Mouse (Mus musculus): Measurements from ENCODE around the gene Tln2.

Tln2 gene

DNA sequence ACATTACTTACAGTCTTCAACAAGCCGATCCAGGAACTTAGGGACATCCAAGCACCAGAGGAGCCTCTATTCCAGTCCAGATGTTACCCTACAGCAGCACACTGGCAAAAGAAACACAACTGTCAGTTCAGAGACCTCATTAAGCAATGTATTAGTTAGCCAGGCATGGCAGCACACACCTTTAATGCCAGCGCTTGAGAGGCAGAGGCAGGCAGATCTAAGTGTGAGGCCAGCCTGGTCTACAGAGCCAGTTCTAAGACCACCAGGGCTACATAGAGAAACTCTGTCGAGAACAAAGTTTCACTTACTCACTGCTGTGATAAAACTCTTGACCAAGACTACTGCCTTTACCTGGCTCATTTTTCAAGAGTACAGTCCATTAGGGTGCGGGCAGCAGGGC lies at the start of gene Tln2:
Gene Tln2 (minus strand): TSS at position 101 of the 400 bp plus-strand sequence.
- DNase-seq: no peak

DNA sequence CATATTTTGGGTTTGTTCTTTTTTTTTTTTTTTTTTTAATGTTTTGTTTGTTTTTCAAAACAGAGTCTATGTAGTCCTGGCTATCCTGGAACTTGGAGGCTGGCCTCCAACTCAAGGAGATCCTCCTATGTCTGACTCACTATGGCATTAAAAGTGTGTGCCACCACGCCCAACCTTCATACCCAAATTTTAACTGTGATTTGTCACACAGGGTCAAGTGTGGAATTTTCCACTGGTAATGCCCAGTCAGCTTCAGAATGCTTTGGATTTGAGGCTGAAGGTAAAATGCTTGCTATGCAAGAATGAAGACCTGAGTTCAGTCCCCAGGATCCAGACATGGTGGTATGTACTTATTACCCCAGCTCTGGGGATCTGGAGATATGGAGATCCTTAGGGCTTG lies 49.7 kb upstream of the Tln2 start:
- DNase-seq: no peak

DNA sequence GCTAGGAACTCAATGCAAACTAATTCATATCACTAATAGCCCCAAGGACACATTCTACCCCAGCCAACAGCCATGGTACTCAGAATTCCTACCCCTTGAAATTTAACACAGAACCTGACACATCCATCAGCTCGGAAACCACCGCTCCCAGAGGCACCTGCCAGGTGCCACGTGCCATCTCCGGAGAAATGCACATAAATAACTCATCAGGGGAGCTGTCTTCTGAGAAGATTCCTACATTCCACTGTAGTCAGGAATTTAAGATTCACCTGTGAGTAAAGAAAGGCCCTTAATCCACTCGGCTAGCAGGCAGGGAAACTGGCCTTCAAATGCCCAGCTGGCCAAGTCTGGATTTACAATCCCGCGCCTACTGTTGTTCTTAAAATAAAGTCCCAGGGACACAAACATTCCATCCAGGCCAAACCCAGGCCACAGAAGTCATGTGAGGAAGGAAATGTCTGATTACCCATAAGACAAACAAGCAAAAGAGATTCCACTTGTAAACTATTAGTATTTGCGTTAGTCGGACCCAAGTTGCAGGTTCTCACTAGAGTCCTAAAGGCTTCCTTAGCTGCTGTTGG lies 48.4 kb upstream of the Tln2 start:
- DNase-seq: no peak

DNA sequence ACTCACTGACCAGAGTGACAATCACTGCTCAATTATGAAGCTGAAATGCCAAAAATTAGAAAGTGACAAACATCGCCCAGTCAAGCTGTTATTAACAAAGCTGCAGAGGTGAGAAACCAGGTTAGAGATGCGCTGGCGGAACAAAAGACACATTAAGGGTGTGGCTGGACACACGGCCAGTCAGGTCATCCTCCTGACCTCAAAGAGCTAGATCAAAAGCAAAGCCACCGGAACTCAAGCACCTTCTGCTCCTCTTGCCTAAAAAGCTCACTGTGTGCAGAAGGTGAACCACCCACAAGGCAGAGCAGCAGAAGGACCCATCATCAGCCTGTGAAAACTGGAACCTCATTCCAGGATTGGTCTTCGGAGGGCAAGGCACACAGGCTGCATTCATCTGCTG lies 47.8 kb upstream of the Tln2 start:
- DNase-seq: no peak

DNA sequence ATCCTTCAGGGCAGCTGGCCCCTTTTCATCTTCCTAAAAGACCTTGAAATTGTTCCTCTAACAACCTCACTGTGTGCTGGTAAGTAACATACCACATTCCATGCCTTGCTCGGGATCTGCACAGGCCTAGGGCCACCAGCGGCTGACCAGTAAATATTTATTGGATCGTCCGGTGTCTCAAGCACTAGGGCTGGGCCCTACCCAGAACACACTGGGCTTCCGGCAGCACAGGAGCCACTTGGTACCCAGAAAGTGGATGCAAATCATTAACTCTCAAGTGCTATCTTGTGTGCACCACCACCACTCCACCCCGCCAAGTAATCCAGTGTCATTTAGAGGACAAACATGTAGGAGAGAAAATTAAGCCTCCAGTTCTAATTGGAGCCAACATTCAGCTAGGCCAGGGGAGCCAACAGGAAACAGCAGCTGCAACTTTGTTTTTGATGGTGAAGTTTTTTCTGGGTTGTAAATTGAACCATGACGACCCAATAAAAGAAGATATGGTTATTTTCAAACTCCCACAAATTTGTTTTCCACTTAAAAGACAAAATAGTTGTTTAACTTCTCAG lies 46.4 kb upstream of the Tln2 start:
- DNase-seq: peak; percentile 11 to 29

DNA sequence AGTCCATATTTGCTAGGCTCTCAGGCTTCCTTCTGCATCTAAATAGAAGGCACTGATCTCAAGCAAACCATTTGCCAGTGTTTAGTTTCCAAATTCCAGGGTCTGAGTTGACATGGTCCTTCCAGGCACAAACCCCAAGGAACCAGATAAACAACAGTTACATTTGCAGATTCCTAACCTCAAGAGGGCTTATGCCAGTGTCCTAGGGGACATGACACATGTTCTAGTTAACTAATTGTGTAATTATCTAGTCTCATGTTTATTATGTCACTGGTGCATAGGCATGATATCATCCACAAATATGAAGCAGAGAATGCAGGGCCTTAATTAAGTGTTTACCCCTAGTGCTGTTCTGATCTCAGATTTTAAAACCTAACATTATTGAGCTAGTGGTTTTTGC lies 45.4 kb upstream of the Tln2 start:
- no peak for DNase-seq

DNA sequence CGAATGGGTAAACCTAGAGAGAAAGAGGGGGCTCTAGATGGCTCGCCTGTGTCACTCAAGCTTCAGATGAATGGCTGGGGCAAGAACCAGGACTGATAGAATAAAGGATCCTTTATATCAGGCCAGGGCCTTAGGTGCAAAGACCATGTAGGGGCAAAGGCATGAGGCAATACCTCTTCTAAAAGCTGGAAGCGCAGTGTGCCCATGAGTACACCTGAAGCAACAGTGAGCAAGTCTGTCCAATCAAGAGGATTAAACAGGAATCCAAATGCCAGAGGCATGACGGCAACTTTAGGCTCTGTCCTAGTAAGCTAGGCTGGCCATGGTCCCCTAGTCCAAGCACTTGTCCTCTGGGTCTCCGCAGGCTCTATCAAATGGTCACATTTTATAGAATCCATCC lies 42.8 kb upstream of the Tln2 start:
- no peak for DNase-seq

DNA sequence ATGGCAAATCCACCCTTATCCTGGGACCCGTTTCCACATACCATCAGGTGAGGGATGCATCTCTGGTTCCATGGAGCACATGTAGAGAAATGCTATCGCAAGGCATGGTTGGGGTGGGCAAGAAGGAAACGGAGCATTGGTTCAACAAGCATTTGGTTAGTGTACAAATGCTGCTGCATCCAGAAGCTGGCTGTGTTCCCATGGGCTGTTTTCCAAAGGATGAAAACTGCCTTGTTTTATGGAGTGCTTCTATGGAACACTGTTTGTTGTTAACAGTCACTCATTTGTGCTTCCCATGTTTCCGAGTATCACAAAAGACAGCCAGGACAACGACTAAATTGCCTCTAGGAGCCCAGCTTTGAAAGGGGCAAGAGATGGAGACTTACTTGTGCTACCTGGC lies 35.7 kb upstream of the Tln2 start:
- DNase-seq: no peak

DNA sequence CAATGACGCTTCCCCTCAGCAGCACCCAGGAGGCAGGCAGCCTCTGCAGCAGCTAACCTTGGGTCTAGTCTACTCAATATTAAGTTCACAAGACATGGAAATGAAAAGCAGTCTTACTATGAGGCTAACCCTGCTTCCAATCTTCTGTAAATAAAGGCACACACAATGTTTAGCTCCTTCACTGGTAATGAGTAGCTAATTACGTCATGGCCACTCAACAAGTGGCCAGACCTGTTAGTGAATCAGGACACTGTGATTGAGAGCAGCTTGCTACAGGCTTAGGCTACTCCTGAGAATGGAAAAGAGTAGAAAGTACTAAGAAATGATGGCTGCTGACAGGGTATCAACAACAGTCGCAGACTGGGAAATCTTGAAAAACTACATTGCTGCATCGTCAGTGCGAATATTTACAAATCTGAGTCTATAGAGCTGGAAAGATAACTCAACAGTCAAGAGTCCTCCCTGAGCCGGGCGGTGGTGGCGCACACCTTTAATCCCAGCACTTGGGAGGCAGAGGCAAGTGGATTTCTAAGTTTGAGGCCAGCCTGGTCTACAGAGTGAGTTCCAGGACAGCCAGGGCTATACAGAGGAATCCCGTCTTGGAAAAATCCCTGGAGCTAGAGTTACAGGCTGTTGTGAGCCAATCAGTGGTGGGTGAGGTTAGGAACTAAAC lies 34.1 kb upstream of the Tln2 start:
- peak; percentile 41 to 66 for DNase-seq

DNA sequence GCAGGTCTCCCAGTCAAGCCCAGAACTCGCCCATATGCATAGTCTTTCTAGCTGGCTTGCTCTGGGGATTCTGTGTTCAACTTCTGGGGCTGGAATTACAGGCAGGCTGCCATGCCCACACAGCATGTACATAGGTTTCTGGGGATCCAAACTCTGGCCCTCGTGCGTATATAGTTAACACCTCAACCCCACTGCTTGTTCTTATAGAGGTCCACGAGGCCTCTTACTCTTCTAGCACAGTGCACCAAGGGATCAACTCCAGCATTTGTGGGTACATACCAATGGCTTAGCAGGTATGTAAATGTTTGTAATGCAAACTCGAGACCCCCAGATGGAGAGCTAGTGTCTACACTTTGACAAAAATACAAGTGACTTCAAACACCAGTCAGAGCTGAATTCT lies 33.2 kb upstream of the Tln2 start:
- no peak for DNase-seq

DNA sequence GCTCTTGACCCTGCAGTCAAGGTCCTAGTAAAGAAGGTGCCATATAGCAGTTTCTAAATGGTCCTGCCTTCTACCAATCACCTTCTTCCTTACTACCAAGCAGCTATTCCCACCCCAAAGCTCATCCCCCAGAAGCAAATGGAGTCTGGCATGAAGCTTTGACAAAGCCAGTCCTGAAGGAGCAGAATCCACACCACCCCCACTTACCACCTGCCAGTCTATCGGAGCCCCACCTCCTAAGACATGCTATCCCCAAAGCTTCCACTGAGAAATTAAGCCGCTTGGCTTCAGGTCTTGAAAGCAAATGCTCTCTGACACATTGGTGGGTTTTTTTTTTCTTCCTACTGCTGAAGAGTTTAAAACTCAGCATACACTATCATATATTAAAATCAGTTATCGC lies 27.6 kb upstream of the Tln2 start:
- no peak for DNase-seq

DNA sequence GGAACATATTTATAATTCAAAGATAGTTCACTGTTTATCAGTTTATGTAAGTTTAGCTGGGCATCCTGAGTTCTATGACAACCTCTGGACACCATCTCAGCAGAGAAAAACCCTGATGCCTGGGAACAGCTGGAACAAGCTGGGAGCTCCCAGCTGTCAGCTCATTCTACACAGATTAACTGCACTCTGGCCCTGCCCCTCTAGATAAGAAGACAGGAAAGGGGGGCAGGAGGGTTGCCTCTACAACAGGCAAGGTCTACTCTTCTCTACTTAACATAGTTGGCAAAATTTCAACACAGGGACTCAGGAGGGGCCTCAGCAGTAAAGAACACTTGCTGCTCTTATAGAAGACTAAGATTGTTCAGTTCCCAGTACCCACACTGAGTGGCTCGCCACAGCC lies 27.0 kb upstream of the Tln2 start:
- no peak for DNase-seq

DNA sequence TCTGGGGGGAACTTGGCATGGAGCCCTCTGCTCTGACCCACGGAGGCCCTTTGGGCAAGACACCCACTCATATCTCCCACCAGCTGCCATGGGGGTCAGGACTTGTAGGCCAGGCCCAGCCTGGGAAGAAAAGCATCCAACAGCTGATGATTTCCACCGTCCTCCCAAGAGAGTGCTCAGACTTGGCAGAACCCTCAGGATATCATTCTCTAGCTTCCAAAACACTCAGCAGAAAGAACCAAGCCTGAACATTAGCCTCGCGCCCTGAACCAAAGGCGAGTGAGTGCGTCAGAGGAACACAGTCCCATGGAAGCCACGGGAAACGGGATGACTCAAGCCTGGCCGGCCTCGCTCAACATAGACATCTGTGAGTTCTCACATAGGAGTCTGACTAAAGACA lies 25.4 kb upstream of the Tln2 start:
- peak; percentile 13 to 25 for DNase-seq

DNA sequence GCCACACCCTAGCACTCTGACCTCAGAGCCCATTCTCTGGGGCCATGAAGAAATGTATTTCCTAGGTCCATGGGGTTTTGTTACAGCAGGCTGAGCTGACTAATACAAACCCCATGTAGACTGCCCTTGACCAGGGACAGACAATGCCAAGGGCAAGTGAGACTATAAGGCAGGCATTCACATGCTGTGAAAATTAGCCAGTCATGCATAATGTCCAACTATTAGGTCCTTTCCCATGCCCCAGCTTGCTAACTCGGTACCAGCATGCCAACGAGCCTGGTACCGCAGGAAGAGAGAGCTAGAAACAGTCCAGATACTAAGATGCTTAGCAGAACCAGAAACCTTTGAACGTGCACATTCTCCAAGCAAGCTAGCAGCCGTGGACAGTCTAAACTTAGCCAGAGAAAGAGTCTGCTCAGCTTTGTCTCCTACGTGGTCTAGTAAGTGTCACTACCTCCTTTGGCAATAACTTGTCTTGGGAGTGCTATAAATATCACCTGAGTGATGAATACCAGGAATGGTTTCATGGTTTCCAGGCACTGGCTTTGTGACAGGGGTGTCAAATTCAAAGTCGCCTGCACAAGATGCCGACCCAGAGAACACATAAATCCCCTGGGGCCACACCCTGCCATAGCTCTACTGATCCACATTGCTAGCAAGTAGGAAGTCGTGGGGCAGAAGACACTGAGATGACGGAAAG lies 22.2 kb upstream of the Tln2 start:
- no peak for DNase-seq

DNA sequence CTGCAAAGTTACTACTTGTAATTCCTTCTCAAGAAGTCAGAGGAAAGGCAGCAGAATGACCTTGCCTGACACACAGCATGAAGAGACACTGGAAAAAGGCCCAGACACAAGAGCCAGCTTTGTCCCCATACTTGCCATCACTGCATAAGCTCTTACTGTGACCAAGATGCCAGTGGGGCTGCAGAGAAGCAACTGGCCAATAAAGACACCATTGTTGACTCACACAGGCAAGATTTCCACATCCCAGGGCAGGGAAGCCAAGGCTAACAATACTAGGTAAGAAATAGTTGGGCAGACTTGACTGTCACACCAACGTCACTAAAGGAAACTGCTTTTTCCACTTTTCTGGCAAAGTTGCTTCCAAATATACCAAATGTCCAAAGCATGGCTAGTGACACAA lies 20.0 kb upstream of the Tln2 start:
- no peak for DNase-seq

DNA sequence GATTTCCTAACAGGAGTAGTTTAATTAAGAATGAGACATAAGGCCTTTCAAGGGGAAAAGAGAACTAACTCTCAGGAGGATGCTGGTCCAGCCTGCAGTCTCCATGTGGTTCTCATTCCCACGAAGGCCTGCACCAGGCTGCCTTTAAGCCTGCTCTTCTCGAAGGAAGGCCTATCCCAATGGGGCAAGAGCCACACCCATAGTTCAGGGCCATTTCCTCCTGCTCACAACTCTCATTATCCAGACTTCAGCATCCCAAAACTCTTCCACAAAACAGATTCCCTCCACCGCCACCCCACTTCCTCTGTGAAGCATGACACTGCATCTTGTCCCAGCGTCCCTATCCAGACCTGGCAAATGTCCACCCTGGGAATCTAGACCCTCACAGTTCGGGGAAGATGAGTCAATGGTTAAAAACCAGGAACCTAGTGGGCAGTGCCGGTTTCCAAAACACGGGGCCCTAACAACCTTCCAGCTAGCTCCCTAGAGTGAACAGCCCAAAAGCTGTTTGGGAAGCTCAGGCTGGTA lies 15.3 kb upstream of the Tln2 start:
- no peak for DNase-seq

DNA sequence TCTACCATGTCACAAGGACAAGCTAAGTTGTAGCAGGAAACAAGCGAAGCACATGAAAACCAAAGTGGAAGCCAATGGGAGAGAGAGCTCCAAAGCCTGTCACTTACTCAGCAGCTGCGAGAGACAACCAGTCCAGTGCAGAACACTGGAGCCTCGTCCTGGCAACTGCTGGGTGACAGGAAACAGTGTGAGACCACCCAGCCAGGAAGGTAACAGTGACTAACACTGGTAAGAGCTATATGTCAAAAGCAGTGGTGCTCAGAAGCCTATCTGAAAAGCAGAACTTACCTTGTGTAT lies 14.1 kb upstream of the Tln2 start:
- DNase-seq: no peak

DNA sequence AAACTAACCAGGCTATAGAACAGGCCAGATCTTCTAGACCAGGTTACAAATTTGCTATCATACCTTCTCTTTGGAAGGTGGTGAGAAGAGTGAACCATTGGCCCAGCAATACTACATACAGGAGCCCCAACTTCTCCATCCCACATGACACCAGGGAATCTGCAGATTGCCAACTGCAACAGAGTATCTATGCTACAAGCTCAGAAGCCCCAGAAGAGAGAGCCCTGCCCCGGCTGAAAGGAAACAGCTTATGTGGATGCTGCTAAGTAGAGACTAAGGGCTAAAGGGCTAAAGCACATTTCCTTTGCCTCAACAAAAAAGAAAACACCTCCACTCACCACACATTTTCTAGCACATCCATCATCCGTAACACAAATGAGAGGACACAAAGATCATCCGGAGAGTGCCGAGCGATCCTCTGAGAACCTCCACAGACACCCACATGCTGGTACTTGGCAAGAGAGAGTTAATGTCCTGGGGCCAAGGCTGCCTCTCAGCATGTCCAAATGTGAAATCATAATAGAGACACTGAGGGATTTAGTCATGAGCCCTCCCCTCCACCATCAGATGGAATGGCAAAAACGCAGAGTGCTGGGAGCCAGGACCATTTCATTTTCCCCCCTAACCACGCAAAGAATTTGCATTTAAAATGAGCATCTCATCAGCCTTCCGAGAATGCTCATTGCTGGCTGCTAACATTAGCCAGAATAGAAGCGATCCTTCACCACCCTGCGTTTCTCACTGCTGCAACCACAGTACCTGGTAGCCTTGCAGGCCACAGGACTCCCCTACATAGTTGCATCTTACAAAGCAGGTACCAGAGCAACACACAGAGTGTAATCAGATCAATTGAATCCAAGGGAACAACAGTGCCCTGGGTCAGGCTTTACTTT lies 13.5 kb upstream of the Tln2 start:
- DNase-seq: no peak

DNA sequence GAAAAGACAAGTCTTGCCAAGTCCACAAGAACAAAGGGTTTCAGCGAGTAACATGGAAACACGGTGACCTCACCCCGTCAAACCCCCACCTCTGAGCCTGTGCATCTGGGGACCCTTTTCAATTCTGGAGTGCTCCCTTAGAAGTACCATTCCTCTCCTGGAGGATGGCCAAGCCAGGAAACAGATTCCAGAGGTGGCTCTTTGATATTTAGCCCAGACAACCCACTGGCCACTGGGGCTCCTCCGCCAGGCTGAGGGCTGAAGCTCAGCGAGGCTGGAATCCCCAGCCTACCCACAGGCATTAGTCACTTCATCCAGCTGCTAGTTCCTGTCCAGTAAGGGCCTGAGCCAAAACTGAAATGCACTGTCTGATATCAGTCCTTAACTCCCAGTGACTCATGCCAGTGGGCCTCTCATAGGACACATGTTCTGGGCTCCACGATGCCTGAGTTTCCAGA lies 6.3 kb upstream of the Tln2 start:
- peak; percentile 10 to 17 for DNase-seq

DNA sequence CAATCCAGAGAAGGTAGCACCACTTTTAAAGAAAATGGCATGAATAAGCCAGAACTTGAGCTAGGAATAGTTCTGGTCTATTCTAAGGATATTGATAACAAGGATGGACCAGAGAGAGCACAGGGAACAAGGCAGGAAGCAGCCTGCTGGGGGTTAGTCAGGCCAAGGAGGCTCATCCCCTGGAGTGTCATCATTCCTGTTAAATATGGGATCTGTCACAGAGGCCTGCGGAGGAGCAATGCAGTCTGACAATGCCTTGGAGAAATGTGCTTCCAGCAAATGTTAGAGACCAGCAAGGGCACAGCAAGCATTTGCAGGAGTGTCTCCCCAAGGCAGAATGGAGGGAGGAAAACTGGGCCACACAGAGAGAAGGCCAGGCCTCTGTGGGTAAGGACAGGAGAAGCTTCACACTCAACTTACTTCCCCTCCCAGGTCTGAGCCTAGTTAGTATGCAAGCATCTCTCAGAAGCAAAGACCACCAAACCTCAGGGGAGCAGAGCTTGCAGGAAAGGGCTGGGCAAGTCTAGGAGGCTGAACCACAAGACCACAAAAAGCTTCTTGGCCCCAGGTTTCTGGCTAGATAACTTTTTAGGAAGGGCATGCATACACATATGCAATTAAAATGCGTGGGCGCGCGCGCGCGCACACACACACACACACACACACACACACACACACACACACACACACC lies 9.5 kb downstream of the Tln2 start:
- no peak for DNase-seq

DNA sequence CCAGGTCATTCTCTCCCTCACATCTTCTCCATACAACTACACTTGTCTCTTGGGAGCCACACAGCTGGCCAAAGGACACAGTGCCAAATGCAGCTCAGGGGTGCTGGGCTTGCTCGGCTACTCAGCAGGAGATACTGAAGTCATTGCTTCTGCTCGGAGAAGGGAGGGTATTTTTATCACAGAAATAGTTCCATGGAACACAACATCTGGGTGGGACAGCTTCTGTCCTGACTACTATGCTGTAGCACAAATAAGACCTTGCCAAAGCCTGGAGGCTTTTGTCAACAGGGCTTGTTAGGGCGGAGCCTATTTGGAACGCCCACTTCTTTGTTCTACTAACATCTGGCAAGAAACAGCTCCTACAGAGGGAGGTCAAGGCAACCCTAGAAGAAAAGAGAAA lies 10.2 kb downstream of the Tln2 start:
- peak; percentile 31 to 58 for DNase-seq

DNA sequence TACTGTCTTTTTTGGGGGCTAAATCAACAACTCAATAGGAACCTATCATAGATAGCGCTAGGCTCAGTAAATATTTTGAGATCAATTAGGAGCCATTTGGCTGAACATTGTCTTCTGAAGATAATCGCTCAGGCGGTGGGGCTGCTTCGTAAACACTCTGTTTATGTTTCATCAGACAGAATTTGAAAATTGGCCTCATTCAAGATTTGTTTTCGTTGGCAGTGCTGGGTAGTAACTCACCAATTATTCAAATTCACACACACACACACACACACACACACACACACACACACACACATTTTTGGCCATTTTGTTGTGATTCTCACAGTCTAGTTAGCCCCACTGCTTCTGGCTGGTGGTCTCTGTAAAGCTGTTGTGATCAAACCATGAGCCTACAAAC lies 12.9 kb downstream of the Tln2 start:
- no peak for DNase-seq

Measured in lung, adult 18-20 months (tissue).